Mouse (Mus musculus): ENCODE data around the gene Fam185a. TPM values are rescaled to one million over a fixed set of nuclear protein-coding genes. Genes with fewer than 3 reads are reported as not detected.
A peak's percentile ranks its signal among the peaks of the same experiment; 100 is the strongest.

The Fam185a gene
- polyA plus RNA-seq, 1 experiment from 2014 or later: 4.9 TPM

DNA sequence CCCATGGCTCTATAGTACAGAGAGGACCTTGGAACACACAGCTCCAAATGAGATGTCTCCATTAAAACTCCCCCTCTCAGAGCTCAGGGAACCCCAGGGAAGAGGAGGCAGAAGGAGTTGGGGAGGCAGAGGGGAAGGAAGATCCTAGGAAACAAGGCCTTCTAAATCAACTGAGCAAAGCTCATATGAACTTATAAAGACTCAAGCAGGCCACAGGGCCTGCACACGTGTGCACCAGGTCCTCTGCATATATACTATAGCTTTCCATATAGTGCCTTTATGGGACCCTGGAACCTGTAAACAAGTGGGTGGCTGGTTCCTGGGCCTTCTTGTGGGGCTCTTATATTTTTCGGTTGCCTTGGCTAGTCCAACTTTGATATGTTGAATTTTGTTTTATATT, 30.2 kb upstream of the Fam185a start:
- Histone ChIP-seq H3K4me2 (ENCODE audit: low read length) (no peak overlapping the region), H3K36me3 (ENCODE audit: insufficient read depth, low read length) (no peaks in the 10 kb centered on the region), H3K27me3 (ENCODE audit: insufficient read depth, low read length) (no peaks in the 10 kb centered on the region), H3K9me3 (replicated peaks; ENCODE audit: low read length) (no peaks in the 10 kb centered on the region), H3K9ac (ENCODE audit: low read depth, low read length) (no peak overlapping the region), H3K4me1 (replicated peaks; ENCODE audit: insufficient read depth, low read length) (no peaks in the 10 kb centered on the region), H3K27ac (no peak overlapping the region), H3K4me3 (replicated peaks; ENCODE audit: low read depth, low read length) (no peak overlapping the region)
- WGBS: 83% methylated on average over 2 of the region's 2 CpGs
- TF ChIP-seq CTCF (IDR thresholded peaks at IDR 0.05; ENCODE audit: low read depth): no peak
- no peak for ATAC-seq (replicated peaks; ENCODE audit: low FRiP score, low read depth)
- DNase-seq (ENCODE audit: low spot score): no peak

DNA sequence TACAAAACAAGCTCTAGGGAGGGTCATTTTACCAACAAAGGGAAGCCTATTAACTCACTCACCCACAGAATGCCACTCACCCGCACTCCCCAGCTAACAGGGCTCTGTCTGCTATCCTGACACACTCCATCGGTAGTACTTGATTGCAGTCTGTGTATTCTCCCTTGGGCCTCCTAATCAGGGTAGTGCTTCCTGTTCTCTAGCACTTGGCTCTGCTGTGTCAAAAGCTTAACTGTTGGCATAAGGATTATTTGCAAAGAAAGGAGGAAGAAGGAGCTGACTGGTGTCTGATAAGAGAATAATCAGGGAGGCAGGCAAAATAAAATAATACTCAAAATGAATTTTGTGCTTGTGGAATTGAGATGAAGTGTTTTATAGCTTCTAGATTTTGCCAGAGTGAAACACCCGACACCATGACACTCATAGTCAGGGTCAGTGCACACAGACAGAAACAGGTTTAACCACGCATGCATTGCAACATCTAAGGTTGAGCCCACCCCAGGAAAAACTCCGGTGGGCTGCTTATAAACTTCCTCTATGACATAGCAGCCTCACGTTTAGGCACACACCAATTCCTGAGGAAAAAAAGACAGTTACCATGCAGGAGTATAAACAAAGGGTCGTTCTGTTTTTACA, 29.4 kb upstream of the Fam185a start:
- no peak; the same call in 1 of the 2 replicates for ATAC-seq (replicated peaks; ENCODE audit: low FRiP score, low read depth)
- no peaks in the 10 kb centered on the region for H3K9me3 ChIP-seq (replicated peaks; ENCODE audit: low read length)
- H3K27me3 ChIP-seq (ENCODE audit: insufficient read depth, low read length): no peaks in the 10 kb centered on the region
- no peak overlapping the region for H3K9ac ChIP-seq (ENCODE audit: low read depth, low read length)
- WGBS: 17% methylated on average over 7 of the region's 7 CpGs
- no peak for TF ChIP-seq CTCF (IDR thresholded peaks at IDR 0.05; ENCODE audit: low read depth)
- H3K4me1 ChIP-seq (replicated peaks; ENCODE audit: insufficient read depth, low read length): no peaks in the 10 kb centered on the region
- no peak overlapping the region for H3K4me3 ChIP-seq (replicated peaks; ENCODE audit: low read depth, low read length)
- H3K27ac ChIP-seq: no peak overlapping the region
- H3K4me2 ChIP-seq (ENCODE audit: low read length): no peak overlapping the region
- H3K36me3 ChIP-seq (ENCODE audit: insufficient read depth, low read length): no peaks in the 10 kb centered on the region
- peak; percentile 57 for DNase-seq (ENCODE audit: low spot score)

DNA sequence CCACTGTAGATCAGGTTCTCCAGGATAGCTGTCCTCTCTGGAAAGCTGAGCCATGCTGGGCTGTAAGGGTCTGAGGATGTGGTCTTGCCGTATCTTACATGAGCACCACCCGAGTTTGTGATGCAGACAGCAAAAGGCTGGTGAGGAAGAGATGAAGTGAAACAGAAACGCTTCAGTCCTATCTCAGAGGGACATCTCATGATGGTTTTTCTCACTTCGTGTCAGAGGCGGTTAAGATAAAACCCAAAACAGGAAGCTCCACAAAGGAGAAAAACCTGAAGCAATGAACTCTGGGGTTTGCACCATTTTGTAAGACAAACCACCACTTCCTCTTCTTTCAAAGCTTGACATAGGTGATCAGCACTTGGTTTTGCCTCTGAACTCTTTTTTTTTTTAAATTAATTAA, 13.5 kb upstream of the Fam185a start:
- no peak overlapping the region for H3K27ac ChIP-seq
- H3K9me3 ChIP-seq (replicated peaks; ENCODE audit: low read length): no peaks in the 10 kb centered on the region
- H3K4me1 ChIP-seq (replicated peaks; ENCODE audit: insufficient read depth, low read length): no peaks in the 10 kb centered on the region
- no peak overlapping the region for H3K4me3 ChIP-seq (replicated peaks; ENCODE audit: low read depth, low read length)
- no peak for ATAC-seq (replicated peaks; ENCODE audit: low FRiP score, low read depth)
- no peak for DNase-seq (ENCODE audit: low spot score)
- TF ChIP-seq CTCF (IDR thresholded peaks at IDR 0.05; ENCODE audit: low read depth): no peak
- no peak overlapping the region for H3K4me2 ChIP-seq (ENCODE audit: low read length)
- no peaks in the 10 kb centered on the region for H3K27me3 ChIP-seq (ENCODE audit: insufficient read depth, low read length)
- H3K9ac ChIP-seq (ENCODE audit: low read depth, low read length): no peak overlapping the region
- H3K36me3 ChIP-seq (ENCODE audit: insufficient read depth, low read length): no peaks in the 10 kb centered on the region
- 83% methylated on average over 5 of the region's 5 CpGs for WGBS

DNA sequence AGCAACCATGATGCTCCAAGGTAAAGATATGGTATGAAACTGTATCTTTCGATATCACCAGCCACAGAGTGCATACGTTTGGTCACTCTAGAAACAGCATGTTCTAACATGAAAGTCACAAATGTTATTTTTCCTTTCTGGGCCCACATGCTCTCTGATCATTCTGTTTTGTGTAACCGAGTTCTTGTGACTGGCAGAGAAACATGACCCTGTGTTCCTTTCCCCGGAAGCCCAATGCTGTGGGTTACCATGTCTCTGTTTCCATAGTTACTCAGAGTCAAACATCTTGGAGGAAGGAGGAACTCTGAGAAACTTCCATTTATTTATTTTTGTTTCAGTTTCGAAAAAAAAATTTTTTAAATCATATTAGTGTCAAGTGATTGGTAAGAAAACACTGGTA, 12.7 kb upstream of the Fam185a start:
- no peak overlapping the region for H3K4me3 ChIP-seq (replicated peaks; ENCODE audit: low read depth, low read length)
- H3K36me3 ChIP-seq (ENCODE audit: insufficient read depth, low read length): no peaks in the 10 kb centered on the region
- no peak overlapping the region for H3K27ac ChIP-seq
- H3K27me3 ChIP-seq (ENCODE audit: insufficient read depth, low read length): no peaks in the 10 kb centered on the region
- H3K4me2 ChIP-seq (ENCODE audit: low read length): no peak overlapping the region
- WGBS: 59% methylated on average over 5 of the region's 5 CpGs
- ATAC-seq (replicated peaks; ENCODE audit: low FRiP score, low read depth): no peak
- no peak for TF ChIP-seq CTCF (IDR thresholded peaks at IDR 0.05; ENCODE audit: low read depth)
- no peaks in the 10 kb centered on the region for H3K9me3 ChIP-seq (replicated peaks; ENCODE audit: low read length)
- DNase-seq (ENCODE audit: low spot score): no peak
- no peak overlapping the region for H3K9ac ChIP-seq (ENCODE audit: low read depth, low read length)
- H3K4me1 ChIP-seq (replicated peaks; ENCODE audit: insufficient read depth, low read length): no peaks in the 10 kb centered on the region

- ATAC-seq (replicated peaks; ENCODE audit: low FRiP score, low read depth) (no peak), DNase-seq (ENCODE audit: low spot score) (no peak)
- Histone ChIP-seq H3K4me3 (replicated peaks; ENCODE audit: low read depth, low read length) (no peak overlapping the region), H3K9me3 (replicated peaks; ENCODE audit: low read length) (no peaks in the 10 kb centered on the region), H3K36me3 (ENCODE audit: insufficient read depth, low read length) (no peaks in the 10 kb centered on the region), H3K9ac (ENCODE audit: low read depth, low read length) (no peak overlapping the region), H3K4me2 (ENCODE audit: low read length) (no peak overlapping the region), H3K27me3 (ENCODE audit: insufficient read depth, low read length) (no peaks in the 10 kb centered on the region), H3K27ac (no peak overlapping the region), H3K4me1 (replicated peaks; ENCODE audit: insufficient read depth, low read length) (no peaks in the 10 kb centered on the region)
- 93% methylated on average over 3 of the region's 3 CpGs for WGBS
- TF ChIP-seq CTCF (IDR thresholded peaks at IDR 0.05; ENCODE audit: low read depth): no peak
These were observed 11.4 kb upstream of the Fam185a start for GRCm38 (mm10) chr5:21413322-21413721.

DNA sequence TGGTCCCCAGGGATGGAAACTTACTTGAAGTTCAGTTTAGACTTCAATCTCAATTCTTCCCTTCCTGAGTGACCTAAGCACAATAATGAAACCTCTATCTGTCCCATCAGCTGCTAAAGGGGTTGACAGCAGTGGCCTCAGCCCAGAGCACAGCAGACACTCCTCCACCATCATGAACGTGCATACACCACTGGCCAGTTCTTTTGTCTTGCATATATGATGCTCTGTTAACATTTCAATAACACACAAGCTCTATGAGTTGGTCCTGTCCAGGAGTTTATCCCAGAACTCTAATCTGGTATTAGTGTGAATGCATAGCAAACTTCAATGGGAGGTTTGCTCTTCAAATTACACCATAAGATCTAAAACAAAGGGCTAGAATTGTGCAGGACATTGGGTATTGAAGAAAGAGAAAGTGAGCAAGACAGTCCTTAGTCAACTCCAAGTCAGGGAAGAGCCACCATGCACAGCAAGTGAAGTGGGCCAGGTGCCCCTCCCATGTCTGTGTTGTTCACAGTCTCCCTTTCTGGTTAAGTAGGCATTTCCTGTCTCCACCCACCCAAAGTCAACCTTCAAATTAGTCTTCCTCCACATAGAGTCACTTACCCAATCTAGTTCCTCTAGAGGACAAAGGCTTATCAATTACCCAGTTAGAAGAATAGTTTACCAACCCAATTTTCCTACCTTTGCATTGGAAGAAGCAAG, 10.5 kb upstream of the Fam185a start:
- H3K4me1 ChIP-seq (replicated peaks; ENCODE audit: insufficient read depth, low read length): no peaks in the 10 kb centered on the region
- no peak overlapping the region for H3K4me2 ChIP-seq (ENCODE audit: low read length)
- no peaks in the 10 kb centered on the region for H3K36me3 ChIP-seq (ENCODE audit: insufficient read depth, low read length)
- ATAC-seq (replicated peaks; ENCODE audit: low FRiP score, low read depth) (no peak), DNase-seq (ENCODE audit: low spot score) (no peak)
- H3K27me3 ChIP-seq (ENCODE audit: insufficient read depth, low read length): no peaks in the 10 kb centered on the region
- 64% methylated on average over 1 of the region's 1 CpGs for WGBS
- H3K27ac ChIP-seq: no peak overlapping the region
- TF ChIP-seq CTCF (IDR thresholded peaks at IDR 0.05; ENCODE audit: low read depth): no peak
- no peaks in the 10 kb centered on the region for H3K9me3 ChIP-seq (replicated peaks; ENCODE audit: low read length)
- no peak overlapping the region for H3K4me3 ChIP-seq (replicated peaks; ENCODE audit: low read depth, low read length)
- H3K9ac ChIP-seq (ENCODE audit: low read depth, low read length): no peak overlapping the region

Data from kidney, postnatal 0 days (tissue).